Mouse (Mus musculus) MEL (cell line): ENCODE data around the gene Trarg1. TPM values are rescaled to one million over a fixed set of nuclear protein-coding genes. Genes with fewer than 3 reads are reported as not detected.

Experiments
- DNase-seq: peaks from one replicate; pipeline ENCODE4 v3.0.0; 2011; ENCODE audit warnings: low read depth, low spot score
- H3K27ac ChIP-seq: 2 replicates; pipeline ENCODE4 v1.5.1; 2012; ENCODE audit warnings: low read depth, mild to moderate bottlenecking, control low read depth, low read length, moderate library complexity; ENCODE audit not compliant: control insufficient read depth
- H3K27me3 ChIP-seq, 2 experiments: fragments of 150-350 bp in 1 of 2; sonication (generic) in 1 of 2; 2 replicates each; pipeline ENCODE4 v1.6.1; 2012; ENCODE audit warnings: low read length in 2 of 2, mild to moderate bottlenecking in 2 of 2, improper control_type of control experiment in 1 of 2, moderate library complexity in 1 of 2; ENCODE audit not compliant: insufficient read depth in 2 of 2, control insufficient read depth in 1 of 2
- H3K36me3 ChIP-seq, 2 experiments: 2 replicates each; pipeline ENCODE4 v1.6.1; 2012 to 2014; ENCODE audit warnings: low read length in 2 of 2, improper control_type of control experiment in 1 of 2, inconsistent platforms in 1 of 2, mild to moderate bottlenecking in 1 of 2; ENCODE audit not compliant: insufficient read depth in 2 of 2, control insufficient read depth in 1 of 2
- H3K4me1 ChIP-seq, 2 experiments: fragments of 150-350 bp in 1 of 2; sonication (generic) in 1 of 2; 2 replicates each; pipeline ENCODE4 v1.6.1; 2012; ENCODE audit warnings: low read length in 2 of 2, improper control_type of control experiment in 1 of 2, mild to moderate bottlenecking in 1 of 2; ENCODE audit not compliant: insufficient read depth in 2 of 2, control insufficient read depth in 1 of 2
- H3K4me3 ChIP-seq, 2 experiments: fragments of 150-350 bp in 1 of 2; sonication (generic) in 1 of 2; 2 replicates each; pipeline ENCODE4 v1.5.1; 2012; ENCODE audit warnings: low read depth in 2 of 2, low read length in 2 of 2, mild to moderate bottlenecking in 2 of 2, moderate library complexity in 2 of 2, control low read depth in 1 of 2, improper control_type of control experiment in 1 of 2; ENCODE audit not compliant: control insufficient read depth in 1 of 2, insufficient read depth in 1 of 2
- H3K79me2 ChIP-seq: 2 replicates; pipeline ENCODE4 v1.6.1; 2012; ENCODE audit warnings: mild to moderate bottlenecking, low read length, moderate library complexity; ENCODE audit not compliant: control insufficient read depth, poor library complexity, insufficient read depth
- H3K9ac ChIP-seq: 2 replicates; pipeline ENCODE4 v1.6.1; 2012; ENCODE audit warnings: low read depth, mild to moderate bottlenecking, control low read depth, low read length, moderate library complexity; ENCODE audit not compliant: control insufficient read depth, poor library complexity, severe bottlenecking
- H3K9me3 ChIP-seq: fragments of 150-350 bp; sonication (generic); replicated peaks from 2 replicates; pipeline ENCODE4 v1.6.1; 2012; ENCODE audit warnings: mild to moderate bottlenecking, low read length, improper control_type of control experiment, moderate library complexity; ENCODE audit not compliant: insufficient read depth
- BHLHE40 ChIP-seq: IDR thresholded peaks from 2 replicates; pipeline ENCODE4 v1.6.1; 2012; ENCODE audit warnings: low read depth, mild to moderate bottlenecking, inconsistent platforms, low read length, improper control_type of control experiment, borderline replicate concordance
- CHD1 ChIP-seq: IDR thresholded peaks from 2 replicates; pipeline ENCODE4 v1.6.1; 2012; ENCODE audit warnings: low read depth, mild to moderate bottlenecking, inconsistent platforms, low read length, improper control_type of control experiment
- CTCF ChIP-seq, 3 experiments: IDR thresholded peaks in 2 of 3; conservative IDR thresholded peaks in 1 of 3; 2 replicates each; pipeline ENCODE4 v1.5.1; 2011 to 2012; ENCODE audit warnings: low read length in 3 of 3, low read depth in 2 of 3, mild to moderate bottlenecking in 2 of 3, improper control_type of control experiment in 1 of 3, inconsistent platforms in 1 of 3, mixed read lengths in 1 of 3, moderate library complexity in 1 of 3; ENCODE audit not compliant: control insufficient read depth in 1 of 3, insufficient read depth in 1 of 3, poor library complexity in 1 of 3, severe bottlenecking in 1 of 3
- E2F4 ChIP-seq: IDR thresholded peaks from 2 replicates; pipeline ENCODE4 v1.6.1; 2011; ENCODE audit warnings: low read depth, low read length, improper control_type of control experiment, borderline replicate concordance
- EP300 ChIP-seq, 2 experiments: IDR thresholded peaks; 2 replicates each; pipeline ENCODE4 v1.6.1; 2011; ENCODE audit warnings: improper control_type of control experiment in 2 of 2, low read length in 2 of 2, low read depth in 1 of 2, mild to moderate bottlenecking in 1 of 2
- GABPA ChIP-seq: IDR thresholded peaks from 2 replicates; pipeline ENCODE4 v1.6.1; 2012; ENCODE audit warnings: low read depth, mild to moderate bottlenecking, inconsistent platforms, low read length, improper control_type of control experiment, moderate library complexity
- GATA1 ChIP-seq: IDR thresholded peaks from 2 replicates; pipeline ENCODE4 v1.6.1; 2011; ENCODE audit warnings: low read depth, low read length, improper control_type of control experiment
- HCFC1 ChIP-seq: IDR thresholded peaks from 2 replicates; pipeline ENCODE4 v1.6.1; 2012; ENCODE audit warnings: low read depth, mild to moderate bottlenecking, inconsistent platforms, low read length, improper control_type of control experiment, moderate library complexity
- MAFK ChIP-seq: IDR thresholded peaks from 2 replicates; pipeline ENCODE4 v1.6.1; 2011; ENCODE audit warnings: low read depth, mild to moderate bottlenecking, low read length, improper control_type of control experiment, borderline replicate concordance
- MAZ ChIP-seq: IDR thresholded peaks from 2 replicates; pipeline ENCODE4 v1.6.1; 2012; ENCODE audit warnings: low read depth, mild to moderate bottlenecking, inconsistent platforms, low read length, improper control_type of control experiment
- NRF1 ChIP-seq: IDR thresholded peaks from 2 replicates; pipeline ENCODE4 v1.6.1; 2014; ENCODE audit warnings: low read depth, mild to moderate bottlenecking, inconsistent platforms, low read length, improper control_type of control experiment, moderate library complexity; ENCODE audit not compliant: poor library complexity, insufficient read depth, severe bottlenecking
- POLR2A ChIP-seq, 2 experiments: IDR thresholded peaks; 2 replicates each; pipeline ENCODE4 v1.6.1; 2011 to 2012; ENCODE audit warnings: low read length in 2 of 2, mild to moderate bottlenecking in 2 of 2, control low read depth in 1 of 2, improper control_type of control experiment in 1 of 2, low read depth in 1 of 2, moderate library complexity in 1 of 2; ENCODE audit not compliant: control insufficient read depth in 1 of 2, insufficient read depth in 1 of 2, poor library complexity in 1 of 2
- TAL1 ChIP-seq: IDR thresholded peaks from 2 replicates; pipeline ENCODE4 v1.6.1; 2012; ENCODE audit warnings: mild to moderate bottlenecking, inconsistent platforms, low read length, moderate library complexity, mixed read lengths
- ZKSCAN1 ChIP-seq: IDR thresholded peaks from 2 replicates; pipeline ENCODE4 v1.6.1; 2012; ENCODE audit warnings: low read depth, mild to moderate bottlenecking, inconsistent platforms, low read length, improper control_type of control experiment, moderate library complexity
- polyA plus RNA-seq, 2 experiments: library from polyadenylated mRNA; stranded (reverse) in 1 of 2; unstranded in 1 of 2; fragments of >175 nt in 1 of 2; fragments of >200 nt in 1 of 2; gene quantifications; 2 replicates each; pipeline versions ENCODE4 v1.2.1 to v1.2.4; 2012; ENCODE audit warnings: low replicate concordance in 2 of 2, low read depth in 1 of 2; ENCODE audit not compliant: insufficient read length in 2 of 2, insufficient read depth in 1 of 2, missing spikeins in 1 of 2
- total RNA-seq: library from RNA; depleted of rRNA; stranded (reverse); fragments of 300-350 nt; gene quantifications from 2 replicates; pipeline ENCODE4 v1.2.3, GENCODE M21; 2012

Trarg1 gene
- total and polyA plus RNA-seq, 3 experiments, result not detected

- no peak for DNase-seq
- Histone ChIP-seq H3K27ac (no peak overlapping the region), H3K9ac (no peak overlapping the region), H3K27me3 (no peaks in the 10 kb centered on the region), H3K79me2 (no peaks in the 10 kb centered on the region), H3K36me3 (peaks cover 5 to 14% of the 10 kb centered on the region in 2 experiments), H3K9me3 (no peaks in the 10 kb centered on the region), H3K4me3 (no peak overlapping the region), H3K4me1 (peaks cover under 1 to 3% of the 10 kb centered on the region in 2 experiments; a peak in 3 of 4 replicates)
- TF ChIP-seq MAFK (no peak), E2F4 (no peak), CTCF (IDR thresholded peaks at IDR 0.05 in 2 of 3, conservative IDR thresholded peaks at IDR 0.05 in 1 of 3; ENCODE audit: control insufficient read depth in 1 of 3, insufficient read depth in 1 of 3, low read depth in 2 of 3, low read length in 3 of 3, poor library complexity in 1 of 3, severe bottlenecking in 1 of 3) (no peak), ZKSCAN1 (no peak), TAL1 (no peak), CHD1 (no peak), POLR2A (IDR thresholded peaks at IDR 0.05; ENCODE audit: control insufficient read depth in 1 of 2, insufficient read depth in 1 of 2, low read depth in 1 of 2, low read length in 2 of 2, poor library complexity in 1 of 2) (no peak), GABPA (no peak), EP300 (IDR thresholded peaks at IDR 0.05; ENCODE audit: low read depth in 1 of 2, low read length in 2 of 2) (no peak), BHLHE40 (no peak), MAZ (no peak), HCFC1 (no peak), NRF1 (no peak), GATA1 (no peak)
Measured at GRCm38 (mm10) chr11:76730650-76731049, 51.0 kb downstream of the Trarg1 start.

- peak; percentile 20 for DNase-seq
- H3K36me3 ChIP-seq, result peaks cover 16 to 28% of the 10 kb centered on the region in 2 experiments
- H3K27ac ChIP-seq, result no peak overlapping the region
Measured at GRCm38 (mm10) chr11:76734560-76734959, 55.0 kb downstream of the Trarg1 start.

More at GRCm38 (mm10) chr11:76734560-76734959, 55.0 kb downstream of the Trarg1 start:
- H3K4me3 ChIP-seq, result no peak overlapping the region
- no peaks in the 10 kb centered on the region for H3K27me3 ChIP-seq
- TF ChIP-seq MAZ (no peak), MAFK (no peak), EP300 (IDR thresholded peaks at IDR 0.05; ENCODE audit: low read depth in 1 of 2, low read length in 2 of 2) (peak in 1 of 2 experiments; percentile 16; a peak in 1 of 4 replicates), ZKSCAN1 (no peak)
- H3K9ac ChIP-seq, result no peak overlapping the region
- H3K9me3 ChIP-seq, result no peaks in the 10 kb centered on the region
- H3K79me2 ChIP-seq, result no peaks in the 10 kb centered on the region
- peaks cover 7 to 10% of the 10 kb centered on the region in 2 experiments for H3K4me1 ChIP-seq
